Mouse (Mus musculus) heart, adult 2 months (tissue): ENCODE data around the gene Prkag2.

ENCODE experiments used
- EP300 ChIP-seq: fragments of 200-500 bp; IDR thresholded peaks from 2 replicates; pipeline ENCODE4 v1.6.1; 2011; ENCODE audit warnings: low read depth, low read length, control low read depth; ENCODE audit not compliant: insufficient read depth
- POLR2A ChIP-seq: fragments of 200-500 bp; IDR thresholded peaks from 2 replicates; pipeline ENCODE4 v1.6.1; 2011; ENCODE audit warnings: mild to moderate bottlenecking, low read depth, low read length, control low read depth; ENCODE audit not compliant: insufficient read depth

- no peak for TF ChIP-seq EP300
- TF ChIP-seq POLR2A: no peak
Observed at GRCm38 (mm10) chr5:24984157-24984556, 116.3 kb downstream of the Prkag2 start.
